Mouse (Mus musculus): ENCODE measurements at regions not wholly inside any gene's neighbourhood (a gene's known extent, or its start where the extent isn't known, plus 50 kb on each side); places are given as distances from the start of the nearest gene placed in this dataset.
A peak's percentile ranks its signal among the peaks of the same experiment; 100 is the strongest.

GRCm38 (mm10) chr10:111759505-111759904, 213.0 kb upstream of the Krr1 start:
- dilution Hi-C loops (cut with MboI; ENCODE audit: extremely low pct_ligation_motif_present, extremely low pct_unique_long_range_greater_than_20kb, low sequenced_read_pairs), result no loop called here
- no peak overlapping the region for H3K9ac ChIP-seq (ENCODE audit: insufficient read depth, low read depth)

GRCm38 (mm10) chr10:111762751-111763528, 209.5 kb upstream of the Krr1 start:
- H3K4me1 ChIP-seq (ENCODE audit: control insufficient read depth in 1 of 2, insufficient read depth in 2 of 2), result no peaks in the 10 kb centered on the region
- no peak overlapping the region for H3K27ac ChIP-seq (ENCODE audit: insufficient read depth, low read depth)
- no peak overlapping the region for H3K4me3 ChIP-seq (replicated peaks in 1 of 3; ENCODE audit: low read depth in 2 of 3, low read length in 2 of 3, poor library complexity in 1 of 3)
- no peak overlapping the region for H3K4me2 ChIP-seq (ENCODE audit: insufficient read depth, low read depth, poor library complexity, severe bottlenecking)
- no peaks in the 10 kb centered on the region for H3K27me3 ChIP-seq (replicated peaks)
- dilution Hi-C loops (cut with MboI; ENCODE audit: extremely low pct_ligation_motif_present, extremely low pct_unique_long_range_greater_than_20kb, low sequenced_read_pairs), result no loop called here
- no peak overlapping the region for H3K9ac ChIP-seq (ENCODE audit: insufficient read depth, low read depth)
- no peaks in the 10 kb centered on the region for H3K79me2 ChIP-seq (replicated peaks; ENCODE audit: control insufficient read depth, extremely low read depth, insufficient read depth, poor library complexity, severe bottlenecking)
- H3K9me3 ChIP-seq (replicated peaks; ENCODE audit: low read length), result no peaks in the 10 kb centered on the region
- in situ Hi-C loops (cut with MboI; ENCODE audit: low pct_ligation_motif_present, low pct_unique_long_range_greater_than_20kb, low sequenced_read_pairs), result no loop called here
- TF ChIP-seq MAFK (IDR thresholded peaks at IDR 0.05; ENCODE audit: insufficient replicate concordance, low read length) (no peak), POLR2AphosphoS2 (IDR thresholded peaks at IDR 0.05; ENCODE audit: low read depth, low read length) (no peak), PAX5 (IDR thresholded peaks at IDR 0.05; ENCODE audit: low read length) (no peak), ZNF384 (IDR thresholded peaks at IDR 0.05; ENCODE audit: low read depth, low read length) (no peak), SMC3 (IDR thresholded peaks at IDR 0.05; ENCODE audit: low read depth, low read length) (no peak), NELFE (IDR thresholded peaks at IDR 0.05; ENCODE audit: low read depth, low read length) (no peak)
- H3K36me3 ChIP-seq (replicated peaks in 1 of 2; ENCODE audit: control insufficient read depth in 1 of 2, insufficient read depth in 1 of 2, low read length in 1 of 2), result no peaks in the 10 kb centered on the region
- no peak for DNase-seq (ENCODE audit: extremely low read depth)

More at GRCm38 (mm10) chr10:111759505-111759904, 213.0 kb upstream of the Krr1 start:
- Histone ChIP-seq H3K4me3 (replicated peaks in 1 of 3; ENCODE audit: low read depth in 2 of 3, low read length in 2 of 3, poor library complexity in 1 of 3) (no peak overlapping the region), H3K4me2 (ENCODE audit: insufficient read depth, low read depth, poor library complexity, severe bottlenecking) (peak overlapping the region; percentile 78), H3K27me3 (replicated peaks) (no peaks in the 10 kb centered on the region), H3K9me3 (replicated peaks; ENCODE audit: low read length) (no peaks in the 10 kb centered on the region), H3K4me1 (ENCODE audit: control insufficient read depth in 1 of 2, insufficient read depth in 2 of 2) (no peaks in the 10 kb centered on the region), H3K36me3 (replicated peaks in 1 of 2; ENCODE audit: control insufficient read depth in 1 of 2, insufficient read depth in 1 of 2, low read length in 1 of 2) (no peaks in the 10 kb centered on the region), H3K27ac (ENCODE audit: insufficient read depth, low read depth) (no peak overlapping the region), H3K79me2 (replicated peaks; ENCODE audit: control insufficient read depth, extremely low read depth, insufficient read depth, poor library complexity, severe bottlenecking) (no peaks in the 10 kb centered on the region)
- in situ Hi-C loops (cut with MboI; ENCODE audit: low pct_ligation_motif_present, low pct_unique_long_range_greater_than_20kb, low sequenced_read_pairs), result no loop called here
- no peak for TF ChIP-seq USF2 (conservative IDR thresholded peaks at IDR 0.05; ENCODE audit: low read depth, low read length)
- no peak for TF ChIP-seq TBP (conservative IDR thresholded peaks at IDR 0.05; ENCODE audit: low read depth, low read length)
- DNase-seq (ENCODE audit: extremely low read depth), result no peak

GRCm38 (mm10) chr10:111767011-111767720, 205.3 kb upstream of the Krr1 start:
- TF ChIP-seq SIN3A (IDR thresholded peaks at IDR 0.05; ENCODE audit: low read length) (no peak), MYC (IDR thresholded peaks at IDR 0.05; ENCODE audit: low read depth, low read length) (no peak), GABPA (IDR thresholded peaks at IDR 0.05; ENCODE audit: insufficient replicate concordance, low read depth, low read length) (no peak), SMC3 (IDR thresholded peaks at IDR 0.05; ENCODE audit: low read depth, low read length) (no peak), KAT2A (IDR thresholded peaks at IDR 0.05; ENCODE audit: insufficient replicate concordance, low read length) (no peak), NRF1 (IDR thresholded peaks at IDR 0.05; ENCODE audit: low read depth, low read length) (no peak), JUND (conservative IDR thresholded peaks at IDR 0.05; ENCODE audit: low read depth, low read length) (no peak), TBP (conservative IDR thresholded peaks at IDR 0.05; ENCODE audit: low read depth, low read length) (no peak), POLR2A (IDR thresholded peaks at IDR 0.05; ENCODE audit: low read depth, low read length) (no peak), ELF1 (IDR thresholded peaks at IDR 0.05; ENCODE audit: low read depth, low read length) (no peak)
- dilution Hi-C loops (cut with MboI; ENCODE audit: extremely low pct_ligation_motif_present, extremely low pct_unique_long_range_greater_than_20kb, low sequenced_read_pairs) (no loop called here), in situ Hi-C loops (cut with MboI; ENCODE audit: low pct_ligation_motif_present, low pct_unique_long_range_greater_than_20kb, low sequenced_read_pairs) (no loop called here)
- no peak overlapping the region for H3K4me2 ChIP-seq (ENCODE audit: insufficient read depth, low read depth, poor library complexity, severe bottlenecking)
- no peaks in the 10 kb centered on the region for H3K4me1 ChIP-seq (ENCODE audit: control insufficient read depth in 1 of 2, insufficient read depth in 2 of 2)
- no peaks in the 10 kb centered on the region for H3K9me3 ChIP-seq (replicated peaks; ENCODE audit: low read length)
- no peak overlapping the region for H3K4me3 ChIP-seq (replicated peaks in 1 of 3; ENCODE audit: low read depth in 2 of 3, low read length in 2 of 3, poor library complexity in 1 of 3)
- no peaks in the 10 kb centered on the region for H3K36me3 ChIP-seq (replicated peaks in 1 of 2; ENCODE audit: control insufficient read depth in 1 of 2, insufficient read depth in 1 of 2, low read length in 1 of 2)
- H3K27me3 ChIP-seq (replicated peaks), result no peaks in the 10 kb centered on the region
- no peaks in the 10 kb centered on the region for H3K79me2 ChIP-seq (replicated peaks; ENCODE audit: control insufficient read depth, extremely low read depth, insufficient read depth, poor library complexity, severe bottlenecking)
- no peak overlapping the region for H3K9ac ChIP-seq (ENCODE audit: insufficient read depth, low read depth)
- no peak for DNase-seq (ENCODE audit: extremely low read depth)
- no peak overlapping the region for H3K27ac ChIP-seq (ENCODE audit: insufficient read depth, low read depth)
